Mouse (Mus musculus): Measurements from ENCODE around the gene 5730522E02Rik. TPM values are rescaled to one million over a fixed set of nuclear protein-coding genes. Genes with fewer than 3 reads are reported as not detected.

The 5730522E02Rik gene
- polyA plus RNA-seq, 1 experiment from 2014 or later = 14.6 TPM

DNA sequence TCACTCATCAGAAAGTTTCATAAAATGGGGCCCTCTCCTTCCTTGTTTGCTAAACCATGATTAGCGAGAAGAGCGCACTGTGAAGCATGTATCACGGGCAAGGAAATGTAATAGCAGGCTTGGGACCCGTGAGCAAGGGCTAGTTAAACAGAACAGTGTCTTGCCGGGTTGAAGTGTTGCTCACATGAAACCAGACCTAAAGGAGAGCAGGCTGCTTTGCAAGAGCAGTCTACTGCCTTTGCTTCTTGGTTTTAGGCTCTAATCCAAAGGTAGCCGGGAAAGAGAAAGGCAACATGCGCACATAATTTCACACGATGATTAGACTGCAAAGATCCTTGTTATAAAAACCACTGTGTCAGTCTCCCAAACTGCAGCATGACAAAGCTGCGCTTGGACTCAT lies 354.8 kb downstream of the 5730522E02Rik start:
- Histone ChIP-seq H3K27me3 (replicated peaks; ENCODE audit: control insufficient read depth, insufficient read depth, low read length) (no peaks in the 10 kb centered on the region), H3K9me3 (replicated peaks; ENCODE audit: control insufficient read depth, low read length) (no peaks in the 10 kb centered on the region), H3K4me2 (ENCODE audit: low read length) (peak overlapping the region; percentile 41), H3K27ac (ENCODE audit: low read depth, low read length) (peak overlapping the region; percentile 85), H3K9ac (ENCODE audit: low read length) (peak overlapping the region; percentile 47), H3K4me1 (ENCODE audit: control insufficient read depth, insufficient read depth, low read length) (peaks cover 35% of the 10 kb centered on the region), H3K36me3 (ENCODE audit: control insufficient read depth, insufficient read depth, low read length) (no peaks in the 10 kb centered on the region), H3K4me3 (ENCODE audit: low read depth, low read length) (no peak overlapping the region; the same call in 1 of the 2 replicates)
- peak; percentile 76 for DNase-seq (ENCODE audit: low spot score)
- ATAC-seq = peak; percentile 28; the same call in 1 of the 2 replicates
- 15% methylated on average over 9 of the region's 9 CpGs for WGBS

DNA sequence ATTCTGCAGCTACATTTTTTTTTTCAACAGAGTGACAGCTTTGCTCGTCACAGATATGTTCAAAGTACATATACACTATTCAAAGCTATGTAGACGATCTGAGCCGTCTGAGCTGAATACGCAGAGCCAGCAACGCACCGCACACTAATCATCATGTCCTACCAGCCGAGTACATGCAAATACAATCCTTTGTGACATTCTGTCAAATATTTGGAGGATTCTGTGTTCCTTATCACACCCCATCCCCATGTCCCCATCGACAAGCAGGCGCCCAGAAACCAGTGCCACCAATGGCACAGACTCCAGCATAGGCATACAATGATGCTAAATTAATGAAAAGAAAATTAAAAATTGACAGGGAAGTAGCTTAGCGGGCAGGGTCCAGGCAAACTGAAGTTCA lies 356.3 kb downstream of the 5730522E02Rik start:
- Histone ChIP-seq H3K4me3 (ENCODE audit: low read depth, low read length) (no peak overlapping the region), H3K36me3 (ENCODE audit: control insufficient read depth, insufficient read depth, low read length) (no peaks in the 10 kb centered on the region), H3K27ac (ENCODE audit: low read depth, low read length) (peak overlapping the region; percentile 70; the same call in 1 of the 2 replicates), H3K9me3 (replicated peaks; ENCODE audit: control insufficient read depth, low read length) (no peaks in the 10 kb centered on the region), H3K4me1 (ENCODE audit: control insufficient read depth, insufficient read depth, low read length) (peaks cover 35% of the 10 kb centered on the region), H3K9ac (ENCODE audit: low read length) (peak overlapping the region; percentile 37; the same call in 1 of the 2 replicates), H3K4me2 (ENCODE audit: low read length) (peak overlapping the region; percentile 12; the same call in 1 of the 2 replicates), H3K27me3 (replicated peaks; ENCODE audit: control insufficient read depth, insufficient read depth, low read length) (no peaks in the 10 kb centered on the region)
- DNase-seq (ENCODE audit: low spot score) (peak; percentile 75), ATAC-seq (peak; percentile 47; the same call in 1 of the 2 replicates)
- 29% methylated on average over 10 of the region's 10 CpGs for WGBS

DNA sequence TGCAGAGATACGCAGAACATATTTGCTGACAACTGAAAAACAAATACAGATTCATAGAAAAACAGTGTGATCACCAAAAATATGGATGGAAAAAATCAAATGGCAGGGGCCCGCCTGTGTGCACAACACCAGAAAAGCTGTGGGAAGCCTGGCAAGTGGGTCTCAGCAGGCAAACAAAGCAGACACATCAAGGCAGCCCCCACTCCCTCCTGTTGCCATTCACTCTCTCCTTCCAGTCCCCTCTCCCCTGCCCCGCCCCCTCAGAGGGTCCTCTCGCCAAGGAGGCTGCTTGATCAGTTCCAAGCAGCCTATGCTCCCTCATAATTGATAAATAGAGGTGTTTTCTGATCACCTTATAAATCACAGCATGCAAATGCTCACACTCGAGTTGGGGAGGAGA lies 357.5 kb downstream of the 5730522E02Rik start:
- Histone ChIP-seq H3K9me3 (replicated peaks; ENCODE audit: control insufficient read depth, low read length) (no peaks in the 10 kb centered on the region), H3K27me3 (replicated peaks; ENCODE audit: control insufficient read depth, insufficient read depth, low read length) (no peaks in the 10 kb centered on the region), H3K36me3 (ENCODE audit: control insufficient read depth, insufficient read depth, low read length) (no peaks in the 10 kb centered on the region), H3K4me3 (ENCODE audit: low read depth, low read length) (no peak overlapping the region), H3K4me2 (ENCODE audit: low read length) (no peak overlapping the region), H3K9ac (ENCODE audit: low read length) (peak overlapping the region; percentile 52; the same call in 1 of the 2 replicates), H3K27ac (ENCODE audit: low read depth, low read length) (peak overlapping the region; percentile 72; the same call in 1 of the 2 replicates), H3K4me1 (ENCODE audit: control insufficient read depth, insufficient read depth, low read length) (peaks cover 35% of the 10 kb centered on the region)
- peak; percentile 64 for DNase-seq (ENCODE audit: low spot score)
- ATAC-seq = peak; percentile 64
- 19% methylated on average over 5 of the region's 5 CpGs for WGBS

- no peak for ATAC-seq
- H3K27me3 ChIP-seq (replicated peaks; ENCODE audit: control insufficient read depth, insufficient read depth, low read length) = no peaks in the 10 kb centered on the region
- H3K4me1 ChIP-seq (ENCODE audit: control insufficient read depth, insufficient read depth, low read length) = peaks cover 6% of the 10 kb centered on the region
- H3K4me3 ChIP-seq (ENCODE audit: low read depth, low read length) = no peak overlapping the region
- H3K36me3 ChIP-seq (ENCODE audit: control insufficient read depth, insufficient read depth, low read length) = no peaks in the 10 kb centered on the region
- no peak for DNase-seq (ENCODE audit: low spot score)
- H3K4me2 ChIP-seq (ENCODE audit: low read length) = no peak overlapping the region
- H3K9me3 ChIP-seq (replicated peaks; ENCODE audit: control insufficient read depth, low read length) = no peaks in the 10 kb centered on the region
- H3K9ac ChIP-seq (ENCODE audit: low read length) = no peak overlapping the region
- 58% methylated on average over 14 of the region's 14 CpGs for WGBS
- no peak overlapping the region for H3K27ac ChIP-seq (ENCODE audit: low read depth, low read length)
These were observed 361.5 kb downstream of the 5730522E02Rik start for GRCm38 (mm10) chr11:25848824-25849644.

DNA sequence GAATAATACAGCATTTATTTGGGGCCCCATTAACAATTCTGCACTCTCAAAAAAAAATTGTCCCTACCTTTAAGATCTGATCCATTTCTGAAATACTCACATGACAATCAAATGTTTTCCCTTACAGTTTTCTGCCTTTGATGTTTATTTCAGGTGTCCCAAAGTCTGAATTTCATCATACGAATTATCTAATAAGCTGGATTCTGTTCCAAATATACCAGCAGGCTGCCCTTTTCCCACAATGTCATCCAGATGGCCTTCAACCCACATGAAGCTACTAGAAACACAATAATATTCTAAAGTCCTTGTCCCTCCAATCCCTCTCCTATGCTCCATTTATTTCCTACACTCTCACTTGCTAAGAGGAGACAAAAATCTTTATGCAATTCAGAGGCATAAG lies 372.1 kb downstream of the 5730522E02Rik start:
- WGBS = 85% methylated on average over 1 of the region's 1 CpGs
- ATAC-seq (no peak), DNase-seq (ENCODE audit: low spot score) (no peak)
- no peak overlapping the region for H3K27ac ChIP-seq (ENCODE audit: low read depth, low read length)
- H3K27me3 ChIP-seq (replicated peaks; ENCODE audit: control insufficient read depth, insufficient read depth, low read length) = no peaks in the 10 kb centered on the region
- no peaks in the 10 kb centered on the region for H3K36me3 ChIP-seq (ENCODE audit: control insufficient read depth, insufficient read depth, low read length)
- H3K4me1 ChIP-seq (ENCODE audit: control insufficient read depth, insufficient read depth, low read length) = no peaks in the 10 kb centered on the region
- H3K4me2 ChIP-seq (ENCODE audit: low read length) = no peak overlapping the region
- no peak overlapping the region for H3K4me3 ChIP-seq (ENCODE audit: low read depth, low read length)
- no peak overlapping the region for H3K9ac ChIP-seq (ENCODE audit: low read length)
- H3K9me3 ChIP-seq (replicated peaks; ENCODE audit: control insufficient read depth, low read length) = no peaks in the 10 kb centered on the region

DNA sequence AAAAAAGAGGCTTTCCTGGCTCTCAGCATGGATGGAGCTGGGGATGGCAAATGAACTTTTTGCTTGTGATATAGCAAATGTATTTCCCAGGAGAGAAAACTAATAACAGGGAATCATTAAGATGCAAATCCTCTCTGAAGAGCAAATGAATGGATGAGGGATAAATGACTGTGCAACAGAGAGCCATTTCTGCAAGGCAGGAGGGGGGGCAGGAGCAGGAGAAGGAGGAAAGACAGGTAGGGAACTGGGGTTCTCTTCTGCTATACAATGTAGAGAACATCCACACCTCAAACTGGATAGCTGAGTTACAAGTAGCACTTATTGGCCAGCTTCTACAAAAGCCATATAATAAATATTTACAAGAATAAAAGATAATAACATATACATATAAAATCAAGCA lies 390.8 kb downstream of the 5730522E02Rik start:
- H3K4me3 ChIP-seq (ENCODE audit: low read depth, low read length) = no peak overlapping the region
- no peaks in the 10 kb centered on the region for H3K27me3 ChIP-seq (replicated peaks; ENCODE audit: control insufficient read depth, insufficient read depth, low read length)
- no peak overlapping the region for H3K9ac ChIP-seq (ENCODE audit: low read length)
- DNase-seq (ENCODE audit: low spot score) = peak; percentile 4
- H3K4me1 ChIP-seq (ENCODE audit: control insufficient read depth, insufficient read depth, low read length) = no peaks in the 10 kb centered on the region
- H3K36me3 ChIP-seq (ENCODE audit: control insufficient read depth, insufficient read depth, low read length) = no peaks in the 10 kb centered on the region
- no peak overlapping the region for H3K4me2 ChIP-seq (ENCODE audit: low read length)
- H3K27ac ChIP-seq (ENCODE audit: low read depth, low read length) = no peak overlapping the region
- H3K9me3 ChIP-seq (replicated peaks; ENCODE audit: control insufficient read depth, low read length) = no peaks in the 10 kb centered on the region
- ATAC-seq = no peak

DNA sequence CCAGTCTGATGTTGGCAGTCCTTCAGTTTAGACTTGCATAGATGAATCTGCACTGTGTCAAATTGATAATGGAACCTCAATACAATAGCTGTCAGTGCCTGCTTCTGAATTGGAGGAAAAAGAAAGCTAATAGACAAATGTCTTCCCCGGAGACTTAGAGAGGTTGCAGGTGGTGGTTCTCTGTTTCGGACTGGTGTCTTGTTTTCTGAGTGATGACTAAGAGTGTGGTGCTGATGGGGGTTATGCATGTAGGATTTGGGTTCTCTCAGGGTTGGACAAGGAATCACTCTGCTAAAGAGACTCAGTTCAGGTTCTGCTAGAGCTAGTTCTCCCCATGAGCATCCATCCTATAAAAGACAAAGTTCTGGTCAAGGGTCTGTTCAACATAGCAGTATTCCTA lies 397.1 kb downstream of the 5730522E02Rik start:
- DNase-seq (ENCODE audit: low spot score) (no peak), ATAC-seq (no peak)
- H3K4me1 ChIP-seq (ENCODE audit: control insufficient read depth, insufficient read depth, low read length) = no peaks in the 10 kb centered on the region
- H3K4me2 ChIP-seq (ENCODE audit: low read length) = no peak overlapping the region
- H3K27ac ChIP-seq (ENCODE audit: low read depth, low read length) = no peak overlapping the region
- no peak overlapping the region for H3K4me3 ChIP-seq (ENCODE audit: low read depth, low read length)
- no peaks in the 10 kb centered on the region for H3K9me3 ChIP-seq (replicated peaks; ENCODE audit: control insufficient read depth, low read length)
- WGBS = 88% methylated on average over 2 of the region's 2 CpGs
- H3K27me3 ChIP-seq (replicated peaks; ENCODE audit: control insufficient read depth, insufficient read depth, low read length) = no peaks in the 10 kb centered on the region
- no peaks in the 10 kb centered on the region for H3K36me3 ChIP-seq (ENCODE audit: control insufficient read depth, insufficient read depth, low read length)
- no peak overlapping the region for H3K9ac ChIP-seq (ENCODE audit: low read length)

DNA sequence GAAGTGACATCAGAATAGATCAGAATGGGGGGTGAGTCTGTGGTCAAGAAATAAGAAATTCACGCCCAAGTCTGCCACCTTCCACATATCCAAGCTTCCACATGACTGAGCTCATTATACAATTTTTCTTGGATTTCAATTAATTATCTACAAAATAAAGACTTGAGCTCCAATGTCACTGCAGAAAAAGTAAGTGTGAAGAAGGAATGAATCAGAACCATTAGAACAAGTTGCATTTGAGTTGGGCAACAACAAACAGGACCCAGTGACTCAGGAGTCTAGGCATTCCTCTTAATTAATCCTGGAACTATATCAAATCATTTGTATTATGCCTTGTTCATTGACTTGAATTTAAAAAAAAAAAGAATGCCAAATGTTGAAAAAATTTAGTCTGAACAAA lies 422.9 kb downstream of the 5730522E02Rik start:
- Histone ChIP-seq H3K4me2 (ENCODE audit: low read length) (no peak overlapping the region), H3K4me3 (ENCODE audit: low read depth, low read length) (no peak overlapping the region), H3K4me1 (ENCODE audit: control insufficient read depth, insufficient read depth, low read length) (no peaks in the 10 kb centered on the region), H3K27ac (ENCODE audit: low read depth, low read length) (no peak overlapping the region), H3K9me3 (replicated peaks; ENCODE audit: control insufficient read depth, low read length) (no peaks in the 10 kb centered on the region), H3K27me3 (replicated peaks; ENCODE audit: control insufficient read depth, insufficient read depth, low read length) (no peaks in the 10 kb centered on the region), H3K9ac (ENCODE audit: low read length) (no peak overlapping the region), H3K36me3 (ENCODE audit: control insufficient read depth, insufficient read depth, low read length) (no peaks in the 10 kb centered on the region)
- 75% methylated on average over 1 of the region's 1 CpGs for WGBS
- ATAC-seq (no peak), DNase-seq (ENCODE audit: low spot score) (no peak)

DNA sequence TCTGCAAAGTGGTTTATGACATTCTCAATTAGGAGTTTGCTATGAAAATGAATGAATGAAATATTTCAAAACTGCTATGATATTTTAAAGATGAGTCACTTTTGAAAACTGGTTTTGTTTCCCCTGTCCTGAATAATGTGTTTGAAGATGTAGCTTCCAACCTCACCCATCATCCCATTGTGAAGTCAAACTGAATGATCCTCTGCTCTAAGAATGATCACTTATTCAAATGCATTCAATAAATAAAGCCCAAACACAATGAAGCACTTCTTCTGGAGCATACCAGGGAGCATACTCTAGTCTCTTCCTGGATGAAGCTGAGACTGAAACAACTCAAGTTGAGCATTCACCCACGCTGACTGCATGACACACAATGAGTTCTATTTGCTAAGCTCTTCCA lies 438.3 kb downstream of the 5730522E02Rik start:
- no peak overlapping the region for H3K4me2 ChIP-seq (ENCODE audit: low read length)

More for the DNA sequence above, 438.3 kb downstream of the 5730522E02Rik start:
- no peaks in the 10 kb centered on the region for H3K9me3 ChIP-seq (replicated peaks; ENCODE audit: control insufficient read depth, low read length)
- H3K27ac ChIP-seq (ENCODE audit: low read depth, low read length) = no peak overlapping the region
- WGBS = 78% methylated on average over 1 of the region's 1 CpGs
- peaks cover 5% of the 10 kb centered on the region for H3K4me1 ChIP-seq (ENCODE audit: control insufficient read depth, insufficient read depth, low read length)
- no peaks in the 10 kb centered on the region for H3K27me3 ChIP-seq (replicated peaks; ENCODE audit: control insufficient read depth, insufficient read depth, low read length)
- no peak overlapping the region for H3K4me3 ChIP-seq (ENCODE audit: low read depth, low read length)
- no peak overlapping the region for H3K9ac ChIP-seq (ENCODE audit: low read length)
- H3K36me3 ChIP-seq (ENCODE audit: control insufficient read depth, insufficient read depth, low read length) = no peaks in the 10 kb centered on the region
- ATAC-seq = no peak
- no peak for DNase-seq (ENCODE audit: low spot score)

Measured in forebrain, embryonic 14.5 days (tissue).